Mouse (Mus musculus): ENCODE measurements at regions not wholly inside any gene's neighbourhood (a gene's known extent, or its start where the extent isn't known, plus 50 kb on each side); places are given as distances from the start of the nearest gene placed in this dataset.

DNA sequence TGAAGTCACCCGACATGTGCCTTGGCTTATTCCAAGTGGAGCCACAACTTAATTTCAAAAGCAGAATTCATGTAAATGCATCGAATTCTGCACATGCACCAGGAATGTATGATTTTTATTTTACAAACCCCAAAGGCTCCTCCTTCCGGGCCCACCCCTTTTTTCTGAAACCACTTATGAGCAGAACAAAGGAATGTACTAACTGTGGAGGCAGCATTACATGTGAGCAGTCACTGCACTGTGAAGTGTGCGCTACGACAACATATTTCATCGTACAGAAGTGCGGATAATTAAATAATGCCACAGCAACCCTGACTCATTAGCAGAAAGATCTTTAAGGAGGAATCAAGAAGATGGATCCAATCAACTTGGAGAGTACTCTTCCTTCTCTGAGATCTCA lies 424.8 kb upstream of the Ubash3b start:
- TF ChIP-seq CTCF (IDR thresholded peaks at IDR 0.05; ENCODE audit: control insufficient read depth, insufficient read depth, low read length) (no peak), POLR2A (IDR thresholded peaks at IDR 0.05; ENCODE audit: borderline replicate concordance, control insufficient read depth, low read depth, low read length) (no peak)
